Mouse (Mus musculus) midbrain, embryonic 13.5 days (tissue): ENCODE data around the gene Ppp6r3. TPM values are rescaled to one million over a fixed set of nuclear protein-coding genes. Genes with fewer than 3 reads are reported as not detected.

ENCODE experiments used
- ATAC-seq: fragments of 200-750 bp; cut with Nextera tagmentation; 2 replicates; pipeline ENCODE4 v1.8.0; 2017; ENCODE audit warnings: mild to moderate bottlenecking, moderate TSS enrichment, moderate library complexity
- H3K27ac ChIP-seq: fragments of 300-500 bp; sonication (generic); 2 replicates; pipeline ENCODE4 v1.5.1; 2015; ENCODE audit warnings: inconsistent platforms, mild to moderate bottlenecking, moderate library complexity
- H3K27me3 ChIP-seq: fragments of 300-500 bp; sonication (generic); 2 replicates; pipeline ENCODE4 v1.6.1; 2015; ENCODE audit warnings: mild to moderate bottlenecking, inconsistent platforms
- H3K36me3 ChIP-seq: fragments of 300-500 bp; sonication (generic); 2 replicates; pipeline ENCODE4 v1.6.1; 2015; ENCODE audit warnings: mild to moderate bottlenecking, inconsistent platforms
- H3K4me1 ChIP-seq: fragments of 300-500 bp; sonication (generic); replicated peaks from 2 replicates; pipeline ENCODE4 v1.6.1; 2015; ENCODE audit warnings: inconsistent platforms
- H3K4me2 ChIP-seq: fragments of 300-500 bp; sonication (generic); replicated peaks from 2 replicates; pipeline ENCODE4 v1.6.1; 2015; ENCODE audit warnings: moderate library complexity, mild to moderate bottlenecking, inconsistent platforms
- H3K4me3 ChIP-seq: fragments of 300-500 bp; sonication (generic); replicated peaks from 2 replicates; pipeline ENCODE4 v1.5.1; 2015; ENCODE audit warnings: mild to moderate bottlenecking, inconsistent platforms
- H3K9ac ChIP-seq: fragments of 300-500 bp; sonication (generic); replicated peaks from 2 replicates; pipeline ENCODE4 v1.6.1; 2015; ENCODE audit warnings: mild to moderate bottlenecking, inconsistent platforms
- H3K9me3 ChIP-seq: fragments of 300-500 bp; sonication (generic); 2 replicates; pipeline ENCODE4 v1.6.1; 2016; ENCODE audit warnings: mild to moderate bottlenecking, inconsistent platforms
- WGBS: fragments of 180-500 bp; shearing (Covaris S2); methylation state at CpG from one replicate; pipeline ENCODE4 v1.1.7; 2015; 5-methylcytosine and 5-hydroxymethylcytosine counted together
- polyA plus RNA-seq: library from polyadenylated mRNA; unstranded; fragments of >200 nt; fragmentation: Nextera tagmentation; extraction: Ambion mirVana; gene quantifications from 2 replicates; pipeline ENCODE4 v1.2.1, GENCODE M21; 2015

The Ppp6r3 gene
- polyA plus RNA-seq: 71.1 and 71.9 TPM in 2 replicates

GRCm38 (mm10) chr19:3575632-3576384 lies at the start of gene Ppp6r3:
Gene Ppp6r3, minus strand, starts transcription at chr19:3575749.
- no peaks in the 10 kb centered on the region for H3K36me3 ChIP-seq
- WGBS: under 1% methylated on average over 51 of the region's 51 CpGs
- H3K4me2 ChIP-seq: peak within 1 kb of the TSS; percentile 84
- peak; percentile 97 for ATAC-seq
- H3K9me3 ChIP-seq: no peaks in the 10 kb centered on the region
- H3K4me3 ChIP-seq: peak within 1 kb of the TSS; percentile 81
- peak within 1 kb of the TSS; percentile 94 for H3K27ac ChIP-seq
- peak within 1 kb of the TSS; percentile 88 for H3K9ac ChIP-seq
- H3K4me1 ChIP-seq: peaks cover 32% of the 10 kb centered on the region
- H3K27me3 ChIP-seq: no peaks in the 10 kb centered on the region

- H3K27ac ChIP-seq: no peak overlapping the region
- H3K9me3 ChIP-seq: no peaks in the 10 kb centered on the region
- WGBS: 91% methylated on average over 7 of the region's 7 CpGs
- ATAC-seq: no peak
- no peak overlapping the region for H3K4me3 ChIP-seq
- H3K4me1 ChIP-seq: no peaks in the 10 kb centered on the region
- H3K27me3 ChIP-seq: no peaks in the 10 kb centered on the region
- no peak overlapping the region for H3K4me2 ChIP-seq
- peaks cover 47% of the 10 kb centered on the region for H3K36me3 ChIP-seq
- no peak overlapping the region for H3K9ac ChIP-seq
Measured at GRCm38 (mm10) chr19:3625111-3625510, 49.6 kb upstream of the Ppp6r3 start.

- no peaks in the 10 kb centered on the region for H3K9me3 ChIP-seq
- 72% methylated on average over 5 of the region's 5 CpGs for WGBS
- H3K36me3 ChIP-seq: peaks cover 48% of the 10 kb centered on the region
- no peaks in the 10 kb centered on the region for H3K27me3 ChIP-seq
- H3K4me3 ChIP-seq: no peak overlapping the region
- H3K27ac ChIP-seq: no peak overlapping the region
- 0 out of 2 replicates have a peak, but pooled peaks have one; percentile 48 for ATAC-seq
- H3K4me2 ChIP-seq: no peak overlapping the region
- no peaks in the 10 kb centered on the region for H3K4me1 ChIP-seq
- no peak overlapping the region for H3K9ac ChIP-seq
Measured at GRCm38 (mm10) chr19:3623824-3624223, 48.3 kb upstream of the Ppp6r3 start.

- H3K4me2 ChIP-seq: no peak overlapping the region
- 96% methylated on average over 4 of the region's 4 CpGs for WGBS
- no peaks in the 10 kb centered on the region for H3K4me1 ChIP-seq
- peaks cover 50% of the 10 kb centered on the region for H3K36me3 ChIP-seq
- no peaks in the 10 kb centered on the region for H3K27me3 ChIP-seq
- no peak overlapping the region for H3K4me3 ChIP-seq
- ATAC-seq: no peak
- H3K27ac ChIP-seq: no peak overlapping the region
- no peaks in the 10 kb centered on the region for H3K9me3 ChIP-seq
- no peak overlapping the region for H3K9ac ChIP-seq
Measured at GRCm38 (mm10) chr19:3623294-3623693, 47.7 kb upstream of the Ppp6r3 start.

GRCm38 (mm10) chr19:3620871-3621270 lies 45.3 kb upstream of the Ppp6r3 start:
- Histone ChIP-seq H3K27me3 (no peaks in the 10 kb centered on the region), H3K9me3 (no peaks in the 10 kb centered on the region), H3K36me3 (peaks cover 40% of the 10 kb centered on the region), H3K27ac (no peak overlapping the region), H3K4me2 (no peak overlapping the region), H3K9ac (no peak overlapping the region), H3K4me3 (no peak overlapping the region), H3K4me1 (no peaks in the 10 kb centered on the region)
- WGBS: 94% methylated on average over 10 of the region's 10 CpGs
- no peak for ATAC-seq

GRCm38 (mm10) chr19:3619359-3619758 lies 43.8 kb upstream of the Ppp6r3 start:
- peaks cover 54% of the 10 kb centered on the region for H3K36me3 ChIP-seq
- no peak overlapping the region for H3K9ac ChIP-seq
- no peaks in the 10 kb centered on the region for H3K9me3 ChIP-seq
- H3K27me3 ChIP-seq: no peaks in the 10 kb centered on the region
- H3K4me1 ChIP-seq: no peaks in the 10 kb centered on the region
- H3K4me3 ChIP-seq: no peak overlapping the region
- no peak for ATAC-seq
- H3K27ac ChIP-seq: no peak overlapping the region
- H3K4me2 ChIP-seq: no peak overlapping the region
- 90% methylated on average over 2 of the region's 2 CpGs for WGBS

- Histone ChIP-seq H3K36me3 (peaks cover 42% of the 10 kb centered on the region), H3K4me3 (no peak overlapping the region), H3K9ac (no peak overlapping the region), H3K9me3 (no peaks in the 10 kb centered on the region), H3K4me1 (no peaks in the 10 kb centered on the region), H3K4me2 (no peak overlapping the region), H3K27me3 (no peaks in the 10 kb centered on the region), H3K27ac (no peak overlapping the region)
- WGBS: 95% methylated on average over 10 of the region's 10 CpGs
- ATAC-seq: no peak
Measured at GRCm38 (mm10) chr19:3613991-3614390, 38.4 kb upstream of the Ppp6r3 start.

GRCm38 (mm10) chr19:3612534-3613273 lies 37.2 kb upstream of the Ppp6r3 start:
- no peak overlapping the region for H3K4me2 ChIP-seq
- H3K36me3 ChIP-seq: peaks cover 39% of the 10 kb centered on the region
- H3K9ac ChIP-seq: no peak overlapping the region
- no peaks in the 10 kb centered on the region for H3K4me1 ChIP-seq
- H3K4me3 ChIP-seq: no peak overlapping the region
- no peak for ATAC-seq
- H3K27ac ChIP-seq: no peak overlapping the region
- no peaks in the 10 kb centered on the region for H3K9me3 ChIP-seq
- no peaks in the 10 kb centered on the region for H3K27me3 ChIP-seq
- 95% methylated on average over 4 of the region's 4 CpGs for WGBS

- H3K36me3 ChIP-seq: peaks cover 39% of the 10 kb centered on the region
Measured at GRCm38 (mm10) chr19:3611730-3612129, 36.2 kb upstream of the Ppp6r3 start.

GRCm38 (mm10) chr19:3610886-3611285 lies 35.3 kb upstream of the Ppp6r3 start:
- no peak for ATAC-seq
- Histone ChIP-seq H3K4me3 (no peak overlapping the region), H3K4me2 (no peak overlapping the region), H3K36me3 (peaks cover 39% of the 10 kb centered on the region), H3K27ac (no peak overlapping the region), H3K27me3 (no peaks in the 10 kb centered on the region), H3K9ac (no peak overlapping the region), H3K4me1 (no peaks in the 10 kb centered on the region), H3K9me3 (no peaks in the 10 kb centered on the region)
- 91% methylated on average over 2 of the region's 2 CpGs for WGBS

More at GRCm38 (mm10) chr19:3611730-3612129, 36.2 kb upstream of the Ppp6r3 start:
- Histone ChIP-seq H3K9me3 (no peaks in the 10 kb centered on the region), H3K4me2 (no peak overlapping the region), H3K27me3 (no peaks in the 10 kb centered on the region), H3K4me3 (no peak overlapping the region), H3K4me1 (no peaks in the 10 kb centered on the region), H3K27ac (no peak overlapping the region), H3K9ac (no peak overlapping the region)
- 87% methylated on average over 8 of the region's 8 CpGs for WGBS
- no peak for ATAC-seq

- H3K9me3 ChIP-seq: no peaks in the 10 kb centered on the region
- 91% methylated on average over 10 of the region's 10 CpGs for WGBS
- no peak for ATAC-seq
- no peaks in the 10 kb centered on the region for H3K4me1 ChIP-seq
- H3K4me2 ChIP-seq: no peak overlapping the region
- no peak overlapping the region for H3K9ac ChIP-seq
- H3K27me3 ChIP-seq: no peaks in the 10 kb centered on the region
- H3K27ac ChIP-seq: no peak overlapping the region
- peaks cover 30% of the 10 kb centered on the region for H3K36me3 ChIP-seq
- no peak overlapping the region for H3K4me3 ChIP-seq
Measured at GRCm38 (mm10) chr19:3609826-3610225, 34.3 kb upstream of the Ppp6r3 start.

GRCm38 (mm10) chr19:3594316-3594715 lies 18.8 kb upstream of the Ppp6r3 start:
- H3K4me2 ChIP-seq: no peak overlapping the region
- H3K27me3 ChIP-seq: no peaks in the 10 kb centered on the region
- H3K9me3 ChIP-seq: no peaks in the 10 kb centered on the region
- no peak overlapping the region for H3K4me3 ChIP-seq
- no peak for ATAC-seq
- peaks cover 53% of the 10 kb centered on the region for H3K36me3 ChIP-seq
- 91% methylated on average over 5 of the region's 5 CpGs for WGBS
- no peaks in the 10 kb centered on the region for H3K4me1 ChIP-seq
- no peak overlapping the region for H3K9ac ChIP-seq
- H3K27ac ChIP-seq: no peak overlapping the region
